Mouse (Mus musculus) gastrocnemius, adult 8-10 months (tissue): ENCODE measurements at regions not wholly inside any gene's neighbourhood (a gene's known extent, or its start where the extent isn't known, plus 50 kb on each side); places are given as distances from the start of the nearest gene placed in this dataset.

ENCODE experiments used
- DNase-seq, 2 experiments: peaks; one replicate each; pipeline ENCODE4 v3.0.0; 2022; ENCODE audit warnings: low spot score in 2 of 2

- DNase-seq = no peak
Measured at GRCm38 (mm10) chr3:102316151-102316550, 111.7 kb upstream of the Vangl1 start.

GRCm38 (mm10) chr3:102311482-102312225 is 107.2 kb upstream of the Vangl1 start:
- no peak for DNase-seq

DNA sequence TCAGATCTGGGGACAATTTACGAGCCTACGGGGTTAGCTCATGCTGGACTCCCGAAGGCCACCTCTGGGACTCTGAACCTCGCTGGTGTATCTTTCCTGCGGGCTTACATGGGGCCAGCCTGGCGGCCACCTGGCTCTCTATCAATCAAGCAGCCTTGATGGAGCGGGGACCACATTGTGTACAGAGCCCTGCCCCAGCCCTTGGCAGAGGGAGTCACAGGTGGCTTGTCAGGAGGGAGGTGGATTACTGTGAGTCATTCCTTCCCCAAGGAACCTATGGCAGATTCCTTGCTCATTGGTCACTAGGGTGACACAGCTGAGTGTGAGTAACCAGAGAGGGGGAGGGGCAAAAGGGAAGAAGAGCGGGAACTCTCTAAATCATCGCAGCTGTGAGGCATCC is 105.8 kb upstream of the Vangl1 start:
- DNase-seq = no peak

DNA sequence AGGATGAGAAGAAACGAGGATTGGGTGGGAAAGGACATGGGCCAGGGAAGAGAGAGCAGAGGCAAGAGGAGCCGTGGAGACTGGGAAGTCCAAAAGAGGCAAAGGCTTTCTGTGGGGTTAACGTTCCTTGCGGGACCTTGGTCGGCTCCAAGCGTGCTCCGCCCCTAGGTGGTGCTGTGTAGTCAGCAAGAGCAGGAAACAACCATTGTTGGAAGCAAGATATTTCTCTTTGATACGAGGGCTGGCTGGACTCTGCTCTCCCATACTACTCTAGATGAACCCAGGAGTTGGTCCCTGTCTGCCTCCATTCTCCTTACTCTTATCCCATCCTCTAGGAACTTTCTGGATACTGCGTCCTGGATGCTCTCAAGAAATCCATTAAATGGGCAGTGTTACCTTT is 105.3 kb upstream of the Vangl1 start:
- peak; percentile 29 to 37 for DNase-seq

- no peak for DNase-seq
Measured at GRCm38 (mm10) chr3:102307656-102308055, 103.2 kb upstream of the Vangl1 start.

DNA sequence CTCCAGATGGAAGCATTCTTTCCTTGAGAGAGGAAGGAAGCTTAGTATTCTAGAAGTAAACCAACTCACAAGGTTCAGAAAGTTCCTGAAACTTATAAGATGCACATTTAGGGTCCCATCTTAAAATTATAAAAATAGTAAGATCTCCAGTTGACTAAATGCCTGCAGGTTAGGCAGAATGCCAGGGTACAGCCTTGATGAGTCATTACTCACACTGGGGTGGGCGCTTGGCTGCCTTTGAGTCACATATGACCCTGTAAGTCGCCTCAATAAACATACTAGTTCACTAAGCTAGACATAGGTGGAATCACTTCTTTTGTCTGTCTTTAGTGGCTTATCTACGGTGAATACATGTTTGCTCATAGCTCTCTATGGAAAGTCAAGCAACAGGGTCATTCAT is 87.9 kb upstream of the Vangl1 start:
- DNase-seq = no peak

DNA sequence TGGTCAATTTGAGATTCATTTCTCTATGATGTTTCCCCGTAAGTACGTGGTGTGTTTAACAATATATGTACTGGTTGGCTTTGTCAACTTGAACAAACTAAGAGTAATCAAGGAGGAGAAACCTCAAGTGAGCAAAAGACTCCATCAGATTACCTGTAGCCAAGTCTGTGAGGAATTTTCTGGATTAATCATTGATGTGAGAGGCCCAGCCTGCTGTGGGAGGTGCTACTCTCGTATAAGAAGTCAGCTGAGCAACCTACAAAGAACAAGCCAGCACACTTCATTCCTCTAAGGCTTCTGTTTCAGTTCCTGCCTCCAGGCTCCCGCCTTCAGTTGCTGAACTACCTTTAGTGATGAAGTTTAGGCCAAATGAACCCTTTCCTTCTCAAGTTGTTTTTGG is 77.5 kb upstream of the Vangl1 start:
- no peak for DNase-seq

DNA sequence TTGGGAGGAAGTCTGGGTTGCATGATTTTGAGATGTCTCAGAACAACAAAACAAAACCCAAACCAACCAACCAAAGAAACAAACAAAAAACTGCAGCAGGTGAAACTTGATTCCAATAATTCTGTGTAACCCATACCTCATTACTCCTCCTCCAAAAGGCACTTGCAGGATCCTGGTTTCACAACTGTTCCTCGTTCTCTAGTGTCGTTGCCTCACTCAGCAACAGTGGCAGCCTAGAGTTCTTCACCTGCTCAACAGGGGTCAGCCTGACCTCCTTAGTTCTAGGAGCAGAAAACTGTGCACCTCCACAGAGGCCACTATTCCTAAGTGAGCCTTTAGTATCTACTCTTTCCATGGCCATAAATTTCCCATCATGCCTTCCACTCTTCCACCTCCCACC is 72.3 kb upstream of the Vangl1 start:
- no peak for DNase-seq

GRCm38 (mm10) chr3:102276283-102276682 is 71.8 kb upstream of the Vangl1 start:
- DNase-seq = no peak

GRCm38 (mm10) chr3:102275256-102276022 is 70.9 kb upstream of the Vangl1 start:
- DNase-seq = peak; percentile 35 to 58

DNA sequence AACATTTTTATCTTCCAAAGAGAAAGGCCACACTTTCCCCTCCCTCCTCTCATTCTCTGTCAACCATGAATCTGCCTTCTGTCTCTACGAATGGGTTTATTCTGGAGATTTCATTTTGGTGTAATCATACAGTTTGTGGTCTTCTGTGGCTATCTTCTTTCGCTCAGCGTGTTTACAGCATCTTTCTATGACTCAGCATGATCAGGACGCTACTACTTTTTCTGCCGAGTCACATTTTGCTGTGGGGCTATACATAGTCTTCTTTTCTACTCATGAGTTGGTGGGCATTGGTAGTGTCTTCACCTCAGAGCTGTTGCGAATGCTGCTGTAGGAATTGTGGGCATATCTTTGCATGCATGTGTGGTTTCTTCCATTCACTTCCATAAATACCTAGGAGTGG is 66.3 kb upstream of the Vangl1 start:
- no peak for DNase-seq

GRCm38 (mm10) chr3:102270257-102270656 is 65.8 kb upstream of the Vangl1 start:
- no peak for DNase-seq

- peak; percentile 11 for DNase-seq
Measured at GRCm38 (mm10) chr3:102266136-102266535, 61.6 kb upstream of the Vangl1 start.

DNA sequence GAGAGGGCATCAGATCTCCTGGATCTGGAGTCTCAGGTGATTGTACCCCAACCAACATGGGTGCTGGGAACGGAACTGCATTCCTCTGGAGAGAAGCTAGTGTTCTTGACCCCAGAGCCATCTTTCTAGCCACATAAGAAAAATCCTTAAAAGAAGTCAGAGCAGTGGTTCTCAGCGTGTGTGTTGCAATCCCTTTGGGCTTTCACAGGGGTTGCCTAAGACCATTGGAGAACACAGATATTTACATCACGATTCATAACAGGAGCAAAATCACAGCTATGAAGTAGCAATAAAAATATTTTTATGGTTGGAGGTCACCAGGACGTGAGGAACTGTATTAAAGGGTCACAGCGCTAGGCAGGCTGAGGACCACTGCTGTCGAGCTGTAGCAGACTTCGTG is 60.7 kb upstream of the Vangl1 start:
- DNase-seq = no peak

DNA sequence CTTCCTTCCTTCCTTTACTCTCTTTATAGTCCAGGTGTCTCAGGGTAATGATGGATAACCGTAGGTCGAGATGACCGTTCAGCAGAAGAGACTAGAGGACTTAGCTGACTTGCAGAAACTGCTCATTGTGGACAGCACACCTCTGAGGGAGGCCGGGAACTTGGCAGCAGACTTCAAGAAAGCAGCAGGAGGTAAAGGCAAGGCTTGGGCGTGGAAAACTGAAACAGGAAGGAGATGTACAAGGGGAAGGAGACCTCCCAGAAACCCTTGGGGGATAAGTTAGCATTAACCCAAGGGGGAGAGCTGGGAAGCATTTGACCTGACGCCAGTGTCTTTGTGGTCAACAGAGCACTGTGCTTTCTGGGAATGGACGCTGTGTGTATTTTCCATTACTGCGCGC is 58.8 kb upstream of the Vangl1 start:
- no peak for DNase-seq

GRCm38 (mm10) chr3:102262665-102263064 is 58.2 kb upstream of the Vangl1 start:
- no peak for DNase-seq

DNA sequence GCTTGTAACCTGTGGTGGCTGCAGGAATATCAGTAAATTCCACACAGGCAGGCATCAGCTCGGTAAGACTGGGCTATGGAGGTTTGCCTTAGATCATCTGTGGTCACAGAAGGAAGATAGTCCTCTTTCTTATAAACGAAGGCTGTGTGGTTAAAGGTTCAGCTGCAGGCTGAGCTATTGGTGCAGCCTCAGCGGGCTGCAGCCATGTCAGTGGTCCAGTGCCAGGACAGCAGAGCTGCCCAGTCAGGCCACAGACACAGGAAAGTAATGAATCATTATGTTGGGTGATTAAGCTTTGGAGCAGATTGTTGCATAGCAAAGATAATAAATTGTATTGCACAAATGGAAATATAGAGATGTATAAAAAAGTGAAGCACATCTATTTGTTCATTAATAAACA is 57.0 kb upstream of the Vangl1 start:
- DNase-seq = no peak
